Mouse (Mus musculus) forebrain, embryonic 13.5 days (tissue): ENCODE measurements around the gene Faap20. TPM values are rescaled to one million over a fixed set of nuclear protein-coding genes. Genes with fewer than 3 reads are reported as not detected.

Source experiments
- ATAC-seq: fragments of 200-750 bp; cut with Nextera tagmentation; 2 replicates; pipeline ENCODE4 v1.8.0; 2017
- H3K27ac ChIP-seq: fragments of 300-500 bp; sonication (generic); 2 replicates; pipeline ENCODE4 v1.5.1; 2015; ENCODE audit warnings: inconsistent platforms, mild to moderate bottlenecking, moderate library complexity
- H3K27me3 ChIP-seq: fragments of 300-500 bp; sonication (generic); 2 replicates; pipeline ENCODE4 v1.6.1; 2015; ENCODE audit warnings: mild to moderate bottlenecking, inconsistent platforms
- H3K36me3 ChIP-seq: fragments of 300-500 bp; sonication (generic); 2 replicates; pipeline ENCODE4 v1.6.1; 2015; ENCODE audit warnings: mild to moderate bottlenecking, inconsistent platforms; ENCODE audit not compliant: poor library complexity, severe bottlenecking
- H3K4me1 ChIP-seq: fragments of 300-500 bp; sonication (generic); 2 replicates; pipeline ENCODE4 v1.6.1; 2015; ENCODE audit warnings: inconsistent platforms
- H3K4me2 ChIP-seq: fragments of 300-500 bp; sonication (generic); 2 replicates; pipeline ENCODE4 v1.6.1; 2015; ENCODE audit warnings: inconsistent platforms, mild to moderate bottlenecking, moderate library complexity
- H3K4me3 ChIP-seq: fragments of 300-500 bp; sonication (generic); 2 replicates; pipeline ENCODE4 v1.5.1; 2015; ENCODE audit warnings: mild to moderate bottlenecking, inconsistent platforms
- H3K9ac ChIP-seq: fragments of 300-500 bp; sonication (generic); 2 replicates; pipeline ENCODE4 v1.6.1; 2015; ENCODE audit warnings: mild to moderate bottlenecking, inconsistent platforms
- H3K9me3 ChIP-seq: fragments of 300-500 bp; sonication (generic); replicated peaks from 2 replicates; pipeline ENCODE4 v1.6.1; 2016; ENCODE audit warnings: inconsistent platforms
- WGBS: fragments of 180-500 bp; shearing (Covaris S2); methylation state at CpG from one replicate; pipeline ENCODE4 v1.1.7; 2015; 5-methylcytosine and 5-hydroxymethylcytosine counted together
- polyA plus RNA-seq: library from polyadenylated mRNA; unstranded; fragments of >200 nt; fragmentation: Nextera tagmentation; extraction: Ambion mirVana; gene quantifications from 2 replicates; pipeline ENCODE4 v1.2.1, GENCODE M21; 2015

Gene Faap20
- polyA plus RNA-seq, 1 experiment from 2014 or later = 93.2 TPM

- WGBS = under 1% methylated on average over 70 of the region's 116 CpGs
- Histone ChIP-seq H3K27ac (peak overlapping the region; percentile 93), H3K4me1 (peaks cover 43% of the 10 kb centered on the region), H3K4me3 (peak overlapping the region; percentile 85), H3K4me2 (peak overlapping the region; percentile 100), H3K9me3 (no peaks in the 10 kb centered on the region), H3K36me3 (no peaks in the 10 kb centered on the region), H3K9ac (peak overlapping the region; percentile 96), H3K27me3 (peaks cover 7% of the 10 kb centered on the region)
- peak; percentile 99 for ATAC-seq
These were observed 26.6 kb upstream of the Faap20 start for GRCm38 (mm10) chr4:155222841-155223593.

- WGBS = 33% methylated on average over 20 of the region's 20 CpGs
- H3K4me1 ChIP-seq = peaks cover 34% of the 10 kb centered on the region
- no peak for ATAC-seq
These were observed 25.7 kb upstream of the Faap20 start for GRCm38 (mm10) chr4:155223594-155224528.

DNA sequence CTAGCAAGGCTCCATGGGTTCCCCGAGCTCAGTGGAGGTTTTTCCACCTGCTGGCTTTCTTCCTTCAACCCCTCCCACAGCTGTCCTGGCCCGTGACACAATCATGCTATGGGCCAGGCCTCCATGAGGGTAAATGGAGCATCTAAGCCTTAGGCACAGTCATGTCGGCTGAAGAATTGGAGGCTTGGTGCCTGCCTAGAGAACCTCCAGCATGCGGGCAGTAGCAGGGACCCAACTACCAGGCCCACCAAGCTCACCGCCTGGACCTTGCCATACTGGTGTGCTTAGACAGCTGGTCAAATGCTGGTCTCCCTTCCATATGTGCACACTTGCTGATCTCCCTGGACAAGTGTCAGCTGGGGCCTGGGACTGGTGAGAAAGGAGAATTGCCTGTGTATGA lies 23.7 kb upstream of the Faap20 start:
- Histone ChIP-seq H3K4me3 (no peak overlapping the region), H3K36me3 (no peaks in the 10 kb centered on the region), H3K4me2 (no peak overlapping the region), H3K9me3 (no peaks in the 10 kb centered on the region), H3K4me1 (peaks cover 15% of the 10 kb centered on the region), H3K27me3 (peaks cover 7% of the 10 kb centered on the region), H3K9ac (peak overlapping the region; percentile 26; the same call in 1 of the 2 replicates), H3K27ac (no peak overlapping the region)
- ATAC-seq = no peak
- WGBS = 77% methylated on average over 5 of the region's 5 CpGs

More at GRCm38 (mm10) chr4:155223594-155224528, 25.7 kb upstream of the Faap20 start:
- Histone ChIP-seq H3K4me2 (peak overlapping the region; percentile 100), H3K36me3 (no peaks in the 10 kb centered on the region), H3K27me3 (peaks cover 7% of the 10 kb centered on the region), H3K27ac (peak overlapping the region; percentile 93), H3K4me3 (peak overlapping the region; percentile 85), H3K9me3 (no peaks in the 10 kb centered on the region), H3K9ac (peak overlapping the region; percentile 84)

DNA sequence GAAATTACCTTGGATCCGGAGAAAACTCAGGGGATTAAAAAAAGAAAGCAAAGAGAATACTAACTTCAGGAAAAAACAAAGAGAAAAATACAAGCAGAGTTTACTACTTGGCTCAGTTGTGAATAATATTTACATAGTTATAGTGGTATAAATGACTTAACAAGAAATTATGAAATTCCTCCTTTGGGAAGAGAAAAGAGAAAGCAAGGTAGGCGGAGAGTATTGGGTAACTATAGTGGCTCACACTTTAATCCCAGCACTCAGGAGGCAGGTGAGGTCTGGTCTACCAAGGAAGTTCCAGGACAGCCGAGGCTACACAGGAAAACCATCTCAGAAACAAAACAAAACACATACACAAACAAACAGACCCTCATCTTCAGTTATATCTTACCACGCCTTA lies 21.6 kb upstream of the Faap20 start:
- no peak overlapping the region for H3K9ac ChIP-seq
- H3K9me3 ChIP-seq = no peaks in the 10 kb centered on the region
- WGBS = 93% methylated on average over 4 of the region's 4 CpGs
- no peak overlapping the region for H3K4me2 ChIP-seq
- no peak overlapping the region for H3K4me3 ChIP-seq
- no peak overlapping the region for H3K27ac ChIP-seq
- peaks cover 5% of the 10 kb centered on the region for H3K4me1 ChIP-seq
- peaks cover 7% of the 10 kb centered on the region for H3K27me3 ChIP-seq
- H3K36me3 ChIP-seq = no peaks in the 10 kb centered on the region
- ATAC-seq = no peak

DNA sequence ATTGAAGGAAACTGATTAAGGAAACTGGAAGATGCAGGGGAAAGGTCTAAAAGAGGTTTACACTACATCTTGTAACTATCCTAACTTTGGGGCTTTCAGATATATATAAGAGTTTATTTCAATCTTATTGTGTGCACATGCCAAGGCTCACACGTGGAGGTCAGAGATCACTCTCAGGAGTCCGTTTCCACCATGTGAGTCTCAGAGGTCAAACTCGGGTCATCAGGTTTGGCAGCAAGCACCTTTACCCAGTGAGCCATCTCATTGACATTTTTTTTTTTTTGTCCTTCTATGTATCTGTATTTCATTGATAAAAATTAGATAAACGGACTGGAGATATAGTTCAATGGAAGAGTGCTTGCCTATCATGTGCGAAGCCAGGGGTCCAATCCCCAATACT lies 21.1 kb upstream of the Faap20 start:
- H3K4me1 ChIP-seq = peaks cover 8% of the 10 kb centered on the region
- H3K4me2 ChIP-seq = no peak overlapping the region
- H3K4me3 ChIP-seq = no peak overlapping the region
- 83% methylated on average over 5 of the region's 5 CpGs for WGBS
- H3K36me3 ChIP-seq = no peaks in the 10 kb centered on the region
- H3K27me3 ChIP-seq = peaks cover 7% of the 10 kb centered on the region
- H3K9ac ChIP-seq = no peak overlapping the region
- no peaks in the 10 kb centered on the region for H3K9me3 ChIP-seq
- no peak for ATAC-seq
- H3K27ac ChIP-seq = no peak overlapping the region

- Histone ChIP-seq H3K4me1 (peaks cover 42% of the 10 kb centered on the region), H3K9ac (peak overlapping the region; percentile 50), H3K27me3 (no peaks in the 10 kb centered on the region), H3K4me3 (no peak overlapping the region), H3K36me3 (no peaks in the 10 kb centered on the region), H3K4me2 (no peak overlapping the region), H3K9me3 (no peaks in the 10 kb centered on the region), H3K27ac (peak overlapping the region; percentile 97)
- WGBS = 15% methylated on average over 10 of the region's 10 CpGs
- ATAC-seq = peak; percentile 55
These were observed 15.7 kb upstream of the Faap20 start for GRCm38 (mm10) chr4:155233878-155234277.

DNA sequence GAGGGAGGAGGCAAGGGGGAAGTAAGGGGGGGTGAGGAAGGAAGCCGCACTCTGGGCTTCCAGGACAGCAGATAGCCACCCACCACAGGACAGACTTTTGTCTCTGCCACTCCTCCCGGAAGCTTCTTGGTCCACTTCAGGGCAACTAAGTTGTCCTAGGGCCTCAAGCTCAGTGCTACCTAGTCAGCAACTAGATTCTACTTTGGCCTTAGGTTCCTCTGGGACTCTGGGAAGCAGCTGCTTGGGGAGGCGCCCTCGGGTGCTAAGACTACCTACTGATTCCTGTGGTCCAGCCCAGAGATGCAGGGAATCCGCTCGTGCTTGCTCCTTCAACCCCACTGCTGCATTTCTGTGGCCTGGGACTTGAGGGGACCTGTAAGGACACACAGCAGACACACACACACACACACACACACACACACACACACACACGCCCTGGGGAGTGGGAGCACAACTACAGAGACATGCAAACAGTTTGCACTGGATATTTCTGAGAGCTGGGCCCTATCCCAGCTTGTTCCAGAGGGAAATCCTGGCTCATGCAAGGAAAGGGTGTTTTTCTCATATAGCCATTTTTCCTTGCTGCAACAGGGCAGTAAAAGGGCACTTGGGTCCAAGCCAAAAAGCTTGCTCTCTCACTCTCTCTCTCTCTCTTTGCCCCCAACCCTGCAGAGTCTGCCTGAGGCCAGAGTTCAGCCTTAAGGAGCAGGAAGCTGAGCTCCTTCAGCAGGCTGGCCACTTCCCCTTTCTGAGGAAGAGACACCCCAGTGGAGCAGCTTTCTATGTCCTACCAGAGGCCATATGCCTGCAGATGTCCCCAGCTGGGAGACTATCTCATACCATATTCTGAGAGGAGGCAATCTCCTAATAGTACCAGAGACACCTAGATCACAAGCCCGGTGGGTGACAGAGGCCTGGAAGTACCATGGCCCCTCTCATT lies 15.0 kb upstream of the Faap20 start:
- Histone ChIP-seq H3K9ac (peak overlapping the region; percentile 62), H3K27ac (peak overlapping the region; percentile 97), H3K36me3 (no peaks in the 10 kb centered on the region), H3K9me3 (no peaks in the 10 kb centered on the region), H3K27me3 (no peaks in the 10 kb centered on the region), H3K4me2 (peak overlapping the region; percentile 49), H3K4me1 (peaks cover 42% of the 10 kb centered on the region), H3K4me3 (0 out of 2 replicates have a peak overlapping the region, but pooled peaks have one; percentile 3)
- 67% methylated on average over 8 of the region's 8 CpGs for WGBS
- ATAC-seq = peak; percentile 31; the same call in 1 of the 2 replicates

GRCm38 (mm10) chr4:155235311-155236119 lies 14.1 kb upstream of the Faap20 start:
- Histone ChIP-seq H3K4me1 (peaks cover 42% of the 10 kb centered on the region), H3K9me3 (no peaks in the 10 kb centered on the region), H3K36me3 (no peaks in the 10 kb centered on the region), H3K27me3 (no peaks in the 10 kb centered on the region), H3K4me3 (peak overlapping the region; percentile 3; the same call in 1 of the 2 replicates), H3K4me2 (peak overlapping the region; percentile 49), H3K27ac (peak overlapping the region; percentile 97), H3K9ac (peak overlapping the region; percentile 62)
- peak; percentile 91 for ATAC-seq
- 5% methylated on average over 18 of the region's 18 CpGs for WGBS

DNA sequence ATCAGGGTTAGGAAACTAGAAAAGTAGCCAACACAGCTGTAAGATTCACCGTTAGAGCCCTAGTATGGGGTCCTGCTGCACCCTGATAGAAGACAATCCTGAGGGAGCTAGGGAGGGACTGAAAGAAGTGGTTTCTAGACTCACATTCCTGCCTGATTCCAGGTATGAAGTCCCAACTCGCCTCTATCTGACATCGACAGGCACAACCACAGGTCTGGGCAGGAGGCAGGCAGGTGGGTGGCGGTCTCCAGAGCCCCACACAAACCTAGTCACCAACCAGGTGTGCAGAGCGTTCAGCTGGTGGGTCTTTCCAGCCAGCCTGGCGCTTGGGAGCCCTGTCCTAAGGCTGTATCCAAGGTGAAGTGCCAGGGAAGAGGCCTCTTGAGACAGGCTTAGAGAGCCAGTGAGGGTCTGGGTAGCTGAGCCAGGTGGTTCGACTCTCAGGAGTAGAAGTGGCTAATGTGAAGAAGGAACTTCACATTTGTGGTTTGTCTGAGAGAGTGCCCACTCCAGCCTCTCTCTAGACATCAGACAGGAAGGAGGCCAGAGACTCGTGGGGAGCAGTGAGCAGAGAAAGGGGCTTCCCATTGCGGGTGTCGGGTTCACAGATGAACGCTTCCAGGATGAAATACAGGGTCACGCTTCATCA lies 12.7 kb upstream of the Faap20 start:
- WGBS = 83% methylated on average over 12 of the region's 12 CpGs
- H3K27ac ChIP-seq = peak overlapping the region; percentile 97

GRCm38 (mm10) chr4:155238276-155238675 lies 11.3 kb upstream of the Faap20 start:
- Histone ChIP-seq H3K36me3 (no peaks in the 10 kb centered on the region), H3K4me2 (no peak overlapping the region), H3K9ac (no peak overlapping the region), H3K4me1 (peaks cover 40% of the 10 kb centered on the region), H3K4me3 (no peak overlapping the region), H3K27me3 (no peaks in the 10 kb centered on the region), H3K9me3 (no peaks in the 10 kb centered on the region), H3K27ac (no peak overlapping the region)
- no peak for ATAC-seq
- WGBS = 86% methylated on average over 5 of the region's 5 CpGs

More for the DNA sequence above, 12.7 kb upstream of the Faap20 start:
- Histone ChIP-seq H3K9ac (peak overlapping the region; percentile 62; the same call in 1 of the 2 replicates), H3K4me2 (no peak overlapping the region), H3K4me3 (no peak overlapping the region), H3K27me3 (no peaks in the 10 kb centered on the region), H3K9me3 (no peaks in the 10 kb centered on the region), H3K36me3 (no peaks in the 10 kb centered on the region), H3K4me1 (peaks cover 42% of the 10 kb centered on the region)
- no peak for ATAC-seq
